Mouse (Mus musculus): ENCODE measurements around the gene Gsk3a. TPM values are rescaled to one million over a fixed set of nuclear protein-coding genes. Genes with fewer than 3 reads are reported as not detected.
A peak's percentile ranks its signal among the peaks of the same experiment; 100 is the strongest.

Gene Gsk3a
- polyA plus RNA-seq, 1 experiment from 2014 or later: 25.1 TPM

DNA sequence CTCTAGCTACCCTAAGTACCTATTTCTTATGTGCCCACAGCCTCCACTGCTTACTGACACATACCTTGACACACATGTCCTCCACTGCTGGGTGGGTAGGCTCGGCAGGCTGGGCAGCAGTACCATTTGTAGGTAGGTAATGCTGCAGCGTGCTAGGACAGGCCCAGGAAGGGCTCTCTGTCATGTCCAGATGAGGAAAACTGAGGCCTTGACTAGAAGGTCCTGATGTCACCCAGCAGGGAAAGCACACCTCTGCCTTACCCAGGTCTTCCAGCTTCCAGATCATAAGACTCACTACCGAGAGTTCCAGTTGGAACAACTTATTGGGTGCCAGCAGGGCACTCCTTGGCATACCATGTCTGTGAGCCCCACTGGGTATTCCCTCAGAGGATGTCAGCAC is 37.3 kb upstream of the Gsk3a start:
- Histone ChIP-seq H3K27me3 (ENCODE audit: control insufficient read depth, insufficient read depth, low read length) (no peaks in the 10 kb centered on the region), H3K9ac (replicated peaks; ENCODE audit: low read depth, low read length) (0 out of 2 replicates have a peak overlapping the region, but pooled peaks have one; percentile 8), H3K36me3 (ENCODE audit: control insufficient read depth, insufficient read depth, low read length) (peaks cover 23% of the 10 kb centered on the region), H3K4me2 (ENCODE audit: low read depth, low read length) (no peak overlapping the region), H3K9me3 (ENCODE audit: control insufficient read depth, low read length) (no peaks in the 10 kb centered on the region), H3K27ac (ENCODE audit: low read depth, low read length) (no peak overlapping the region), H3K4me3 (ENCODE audit: low read depth, low read length) (no peak overlapping the region), H3K4me1 (ENCODE audit: control insufficient read depth, insufficient read depth, low read length) (peaks cover 29% of the 10 kb centered on the region)
- ATAC-seq (ENCODE audit: low read depth): no peak
- WGBS: 87% methylated on average over 3 of the region's 3 CpGs

DNA sequence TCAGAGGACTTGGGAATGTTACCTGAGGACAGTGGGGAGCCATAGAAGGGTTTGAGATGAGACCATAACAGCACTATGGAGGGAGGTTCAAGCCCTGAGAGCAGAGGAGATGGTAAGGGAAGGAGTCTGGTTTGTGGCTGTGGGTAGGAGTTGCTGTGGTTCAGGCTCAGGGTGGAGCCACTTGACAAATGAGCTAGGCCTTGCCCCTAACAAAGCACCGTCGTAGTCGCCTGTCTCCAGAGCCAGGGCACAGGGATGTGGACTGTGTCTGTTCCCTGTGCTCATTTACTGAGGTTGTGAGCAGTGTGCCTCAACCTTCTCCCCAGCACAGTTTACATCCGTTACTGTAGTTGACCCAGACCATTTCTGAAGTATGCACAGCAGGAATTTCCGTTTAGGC is 36.9 kb upstream of the Gsk3a start:
- no peak overlapping the region for H3K27ac ChIP-seq (ENCODE audit: low read depth, low read length)
- no peak overlapping the region for H3K4me3 ChIP-seq (ENCODE audit: low read depth, low read length)
- no peak overlapping the region; the same call in 1 of the 2 replicates for H3K9ac ChIP-seq (replicated peaks; ENCODE audit: low read depth, low read length)
- H3K27me3 ChIP-seq (ENCODE audit: control insufficient read depth, insufficient read depth, low read length): no peaks in the 10 kb centered on the region
- no peak for ATAC-seq (ENCODE audit: low read depth)
- H3K4me1 ChIP-seq (ENCODE audit: control insufficient read depth, insufficient read depth, low read length): peaks cover 29% of the 10 kb centered on the region
- no peaks in the 10 kb centered on the region for H3K9me3 ChIP-seq (ENCODE audit: control insufficient read depth, low read length)
- H3K4me2 ChIP-seq (ENCODE audit: low read depth, low read length): no peak overlapping the region
- 41% methylated on average over 5 of the region's 5 CpGs for WGBS
- H3K36me3 ChIP-seq (ENCODE audit: control insufficient read depth, insufficient read depth, low read length): peaks cover 23% of the 10 kb centered on the region

DNA sequence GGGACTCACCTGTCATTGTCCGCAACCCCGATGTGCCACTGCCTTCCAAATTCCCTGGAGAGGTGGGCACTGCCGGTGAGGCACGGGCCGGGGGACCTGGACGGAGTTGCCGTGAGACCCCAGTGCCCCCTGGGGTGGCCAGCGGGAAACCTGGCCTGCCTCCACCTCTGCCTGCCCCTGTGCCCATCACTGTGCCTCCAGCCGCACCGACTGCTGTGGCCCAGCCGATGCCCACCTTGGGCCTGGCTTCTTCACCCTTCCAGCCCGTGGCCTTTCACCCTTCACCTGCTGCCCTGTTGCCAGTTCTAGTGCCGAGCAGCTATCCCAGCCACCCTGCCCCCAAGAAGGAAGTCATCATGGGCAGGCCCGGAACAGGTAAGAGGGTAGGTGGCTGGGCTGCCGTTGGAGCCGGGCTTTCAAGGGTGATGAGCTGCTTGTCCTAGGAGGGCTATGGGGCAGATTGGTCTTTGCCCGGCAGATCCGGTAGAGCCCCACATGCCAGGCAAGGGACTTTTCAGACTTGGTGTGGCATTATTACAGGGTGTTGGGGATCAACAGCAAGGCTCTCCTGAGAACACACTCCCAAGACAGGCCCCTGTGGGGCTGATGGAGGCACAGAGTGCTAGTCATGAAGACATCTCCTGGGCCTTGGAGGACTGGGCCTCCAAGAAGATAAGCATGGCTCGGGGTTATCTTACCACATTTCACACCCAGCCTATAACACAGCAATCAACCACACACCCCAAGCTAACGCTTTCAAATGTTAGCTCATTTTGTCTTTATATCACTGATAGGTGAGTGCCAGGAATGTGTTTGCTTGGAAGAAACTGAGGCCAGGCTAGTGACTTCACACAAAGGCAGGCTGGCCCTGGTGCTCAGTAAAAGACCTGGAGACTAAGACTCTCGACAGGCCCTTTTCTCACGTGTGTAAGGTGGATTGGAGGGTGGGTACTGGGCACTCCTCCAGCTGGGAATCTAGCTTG is 35.9 kb upstream of the Gsk3a start:
- ATAC-seq (ENCODE audit: low read depth): no peak
- WGBS: 91% methylated on average over 22 of the region's 22 CpGs
- peak overlapping the region; percentile 4; the same call in 1 of the 2 replicates for H3K9ac ChIP-seq (replicated peaks; ENCODE audit: low read depth, low read length)

DNA sequence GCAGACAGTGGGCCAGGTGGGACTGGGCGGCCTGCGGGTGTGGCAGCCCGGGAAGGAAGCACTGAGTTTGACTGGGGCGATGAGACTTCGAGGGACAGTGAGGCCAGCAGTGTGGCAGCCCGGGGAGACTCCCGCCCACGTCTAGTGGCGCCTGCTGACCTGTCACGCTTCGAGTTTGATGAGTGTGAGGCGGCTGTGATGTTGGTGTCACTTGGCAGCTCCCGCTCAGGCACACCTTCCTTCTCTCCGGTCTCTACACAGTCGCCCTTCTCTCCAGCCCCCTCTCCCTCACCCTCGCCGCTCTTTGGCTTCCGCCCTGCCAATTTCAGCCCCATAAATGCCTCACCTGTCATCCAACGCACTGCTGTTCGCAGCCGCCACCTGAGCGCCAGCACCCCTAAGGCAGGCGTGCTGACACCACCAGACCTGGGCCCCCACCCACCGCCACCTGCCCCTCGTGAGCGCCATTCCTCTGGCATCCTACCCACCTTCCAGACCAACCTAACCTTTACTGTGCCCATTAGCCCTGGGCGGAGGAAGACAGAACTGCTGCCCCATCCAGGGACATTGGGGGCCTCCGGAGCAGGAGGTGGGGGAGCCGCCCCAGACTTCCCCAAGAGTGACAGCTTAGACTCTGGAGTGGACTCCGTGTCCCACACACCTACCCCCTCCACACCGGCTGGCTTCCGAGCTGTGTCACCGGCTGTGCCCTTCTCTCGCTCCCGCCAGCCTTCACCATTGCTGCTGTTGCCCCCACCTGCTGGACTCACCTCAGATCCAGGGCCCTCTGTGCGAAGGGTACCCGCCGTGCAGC is 35.0 kb upstream of the Gsk3a start:
- Histone ChIP-seq H3K4me2 (ENCODE audit: low read depth, low read length) (no peak overlapping the region), H3K9ac (replicated peaks; ENCODE audit: low read depth, low read length) (no peak overlapping the region), H3K36me3 (ENCODE audit: control insufficient read depth, insufficient read depth, low read length) (peaks cover 23% of the 10 kb centered on the region), H3K9me3 (ENCODE audit: control insufficient read depth, low read length) (no peaks in the 10 kb centered on the region), H3K27me3 (ENCODE audit: control insufficient read depth, insufficient read depth, low read length) (no peaks in the 10 kb centered on the region), H3K4me1 (ENCODE audit: control insufficient read depth, insufficient read depth, low read length) (peaks cover 29% of the 10 kb centered on the region), H3K27ac (ENCODE audit: low read depth, low read length) (no peak overlapping the region), H3K4me3 (ENCODE audit: low read depth, low read length) (no peak overlapping the region)
- 90% methylated on average over 37 of the region's 38 CpGs for WGBS
- ATAC-seq (ENCODE audit: low read depth): no peak

More for the DNA sequence above, 35.9 kb upstream of the Gsk3a start:
- peaks cover 23% of the 10 kb centered on the region for H3K36me3 ChIP-seq (ENCODE audit: control insufficient read depth, insufficient read depth, low read length)
- no peaks in the 10 kb centered on the region for H3K9me3 ChIP-seq (ENCODE audit: control insufficient read depth, low read length)
- H3K4me2 ChIP-seq (ENCODE audit: low read depth, low read length): no peak overlapping the region
- H3K4me3 ChIP-seq (ENCODE audit: low read depth, low read length): no peak overlapping the region
- H3K27me3 ChIP-seq (ENCODE audit: control insufficient read depth, insufficient read depth, low read length): no peaks in the 10 kb centered on the region
- no peak overlapping the region for H3K27ac ChIP-seq (ENCODE audit: low read depth, low read length)
- peaks cover 33% of the 10 kb centered on the region for H3K4me1 ChIP-seq (ENCODE audit: control insufficient read depth, insufficient read depth, low read length)

DNA sequence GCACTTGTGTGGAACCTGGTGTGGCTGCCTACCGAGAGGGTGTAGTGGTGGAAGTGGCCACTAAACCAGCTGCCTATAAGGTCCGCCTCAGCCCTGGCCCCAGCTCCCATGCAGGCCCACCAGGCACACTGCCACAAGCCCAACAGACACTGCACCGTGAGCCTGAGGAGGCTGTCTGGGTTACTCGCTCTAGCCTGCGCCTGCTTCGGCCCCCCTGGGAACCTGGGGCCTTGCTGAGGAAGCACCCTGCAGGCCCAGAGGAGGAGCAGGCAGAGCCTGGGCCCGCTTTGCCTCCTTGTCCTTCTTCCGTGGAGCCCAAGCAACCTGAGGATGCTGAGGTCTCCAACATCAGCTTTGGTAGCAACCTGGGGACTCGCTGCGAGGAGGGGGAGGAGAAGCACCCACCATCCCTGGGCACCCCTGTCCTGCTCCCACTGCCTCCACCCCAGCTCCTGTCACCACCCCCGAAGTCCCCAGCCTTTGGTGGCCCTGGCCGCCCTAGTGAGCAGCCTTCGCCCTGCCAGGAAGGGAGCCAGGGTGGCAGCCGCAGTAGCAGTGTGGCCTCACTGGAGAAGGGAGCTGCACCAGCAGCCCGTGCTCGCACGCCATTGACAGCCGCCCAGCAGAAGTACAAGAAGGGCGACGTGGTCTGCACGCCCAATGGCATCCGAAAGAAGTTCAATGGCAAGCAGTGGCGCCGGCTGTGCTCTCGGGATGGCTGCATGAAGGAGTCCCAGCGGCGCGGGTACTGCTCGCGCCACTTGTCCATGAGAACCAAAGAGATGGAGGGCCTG is 34.2 kb upstream of the Gsk3a start:
- peaks cover 26% of the 10 kb centered on the region; the same call in 1 of the 2 replicates for H3K4me1 ChIP-seq (ENCODE audit: control insufficient read depth, insufficient read depth, low read length)
- no peaks in the 10 kb centered on the region for H3K9me3 ChIP-seq (ENCODE audit: control insufficient read depth, low read length)
- H3K27ac ChIP-seq (ENCODE audit: low read depth, low read length): no peak overlapping the region
- H3K27me3 ChIP-seq (ENCODE audit: control insufficient read depth, insufficient read depth, low read length): no peaks in the 10 kb centered on the region
- H3K4me2 ChIP-seq (ENCODE audit: low read depth, low read length): no peak overlapping the region
- no peak overlapping the region for H3K9ac ChIP-seq (replicated peaks; ENCODE audit: low read depth, low read length)
- H3K36me3 ChIP-seq (ENCODE audit: control insufficient read depth, insufficient read depth, low read length): peaks cover 23% of the 10 kb centered on the region
- WGBS: 91% methylated on average over 30 of the region's 30 CpGs
- no peak overlapping the region for H3K4me3 ChIP-seq (ENCODE audit: low read depth, low read length)
- no peak for ATAC-seq (ENCODE audit: low read depth)

DNA sequence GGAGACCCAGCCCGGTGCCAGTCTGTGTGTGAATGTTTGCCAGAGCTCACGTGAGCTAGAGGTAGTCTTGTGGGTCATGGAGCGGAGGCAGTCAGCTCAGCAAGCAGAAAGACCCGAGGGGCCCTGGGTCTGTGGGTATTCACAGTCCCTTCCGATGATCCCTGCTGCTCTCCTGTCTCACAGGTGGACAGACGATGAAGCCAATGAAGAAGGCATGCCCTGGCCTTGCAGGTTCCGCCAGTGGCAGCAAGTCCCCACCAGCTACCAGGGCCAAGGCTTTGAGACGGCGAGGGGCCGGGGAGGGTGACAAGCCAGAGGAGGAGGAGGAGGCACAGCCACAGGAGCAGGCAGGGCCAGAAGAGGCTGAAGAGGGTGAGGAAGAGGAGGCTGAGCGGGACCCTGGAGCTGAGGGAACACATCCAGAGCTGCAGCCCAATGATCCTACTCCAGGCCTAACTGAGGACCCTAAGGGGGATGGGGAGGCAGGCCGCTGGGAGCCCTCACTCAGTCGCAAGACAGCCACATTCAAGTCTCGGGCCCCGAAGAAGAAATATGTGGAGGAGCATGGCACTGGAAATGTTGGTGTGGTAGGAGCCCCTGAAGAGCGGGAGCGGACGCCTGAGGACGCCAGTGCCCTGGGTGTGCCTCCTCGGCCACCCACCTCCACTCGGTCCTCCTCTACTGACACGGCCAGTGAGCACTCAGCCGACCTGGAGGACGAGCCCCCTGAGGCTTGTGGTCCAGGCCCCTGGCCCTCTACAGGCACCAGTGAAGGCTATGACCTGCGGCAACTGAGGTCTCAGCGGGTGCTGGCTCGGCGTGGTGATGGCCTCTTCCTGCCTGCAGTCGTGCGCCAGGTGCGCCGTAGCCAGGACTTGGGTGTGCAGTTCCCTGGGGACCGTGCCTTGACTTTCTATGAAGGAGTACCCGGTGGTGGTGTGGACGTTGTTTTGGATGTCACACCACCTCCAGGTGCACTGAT is 33.3 kb upstream of the Gsk3a start:
- H3K4me1 ChIP-seq (ENCODE audit: control insufficient read depth, insufficient read depth, low read length): peaks cover 27% of the 10 kb centered on the region; the same call in 1 of the 2 replicates
- WGBS: 91% methylated on average over 32 of the region's 35 CpGs
- H3K27me3 ChIP-seq (ENCODE audit: control insufficient read depth, insufficient read depth, low read length): no peaks in the 10 kb centered on the region
- H3K9ac ChIP-seq (replicated peaks; ENCODE audit: low read depth, low read length): no peak overlapping the region; the same call in 1 of the 2 replicates
- no peaks in the 10 kb centered on the region for H3K9me3 ChIP-seq (ENCODE audit: control insufficient read depth, low read length)
- ATAC-seq (ENCODE audit: low read depth): no peak
- H3K4me3 ChIP-seq (ENCODE audit: low read depth, low read length): no peak overlapping the region
- no peak overlapping the region for H3K4me2 ChIP-seq (ENCODE audit: low read depth, low read length)
- peaks cover 23% of the 10 kb centered on the region for H3K36me3 ChIP-seq (ENCODE audit: control insufficient read depth, insufficient read depth, low read length)
- no peak overlapping the region for H3K27ac ChIP-seq (ENCODE audit: low read depth, low read length)

DNA sequence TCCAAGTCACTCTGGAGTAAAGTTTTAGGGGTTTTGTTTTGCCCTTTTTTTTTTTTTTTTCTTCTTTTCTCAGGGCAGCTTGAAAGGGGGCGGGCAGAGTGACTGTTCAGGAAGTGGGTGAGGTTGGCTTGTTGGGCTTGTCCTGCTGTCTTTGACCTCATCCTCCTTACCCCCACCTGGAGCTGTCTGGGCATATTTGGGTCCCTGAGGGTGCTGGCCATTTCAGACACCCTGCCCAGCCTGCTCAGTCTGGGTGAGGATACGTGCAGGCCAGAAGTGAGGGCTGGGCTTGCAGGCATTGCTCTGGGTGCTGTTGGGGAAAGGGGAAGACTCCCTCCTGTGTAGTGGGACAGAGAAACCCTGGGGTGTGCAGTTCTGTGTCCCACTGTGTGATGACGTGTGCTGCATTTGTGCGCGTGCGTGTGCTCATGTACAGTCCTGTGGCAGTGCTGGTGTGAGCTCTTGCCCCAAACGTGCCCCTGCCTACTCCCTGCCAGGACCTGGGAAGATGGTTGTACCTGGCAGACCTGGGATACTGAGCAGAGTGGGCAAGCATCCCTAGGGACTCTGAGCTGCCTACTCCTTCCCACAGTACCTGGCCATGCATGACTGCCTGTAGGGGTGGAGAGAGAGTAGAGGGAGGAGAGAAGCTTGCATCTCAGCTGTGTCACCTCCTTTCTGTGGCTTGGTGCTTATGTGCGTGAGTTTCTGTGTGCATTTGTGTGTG is 32.1 kb upstream of the Gsk3a start:
- no peak overlapping the region for H3K27ac ChIP-seq (ENCODE audit: low read depth, low read length)
- no peaks in the 10 kb centered on the region for H3K27me3 ChIP-seq (ENCODE audit: control insufficient read depth, insufficient read depth, low read length)
- peak overlapping the region; percentile 69; the same call in 1 of the 2 replicates for H3K4me3 ChIP-seq (ENCODE audit: low read depth, low read length)
- no peak for ATAC-seq (ENCODE audit: low read depth)
- 86% methylated on average over 8 of the region's 8 CpGs for whole genome bisulfite sequencing
- 0 out of 2 replicates have a peak overlapping the region, but pooled peaks have one; percentile 7 for H3K9ac ChIP-seq (replicated peaks; ENCODE audit: low read depth, low read length)
- peak overlapping the region; percentile 83 for H3K4me2 ChIP-seq (ENCODE audit: low read depth, low read length)
- peaks cover 23% of the 10 kb centered on the region; the same call in 1 of the 2 replicates for H3K4me1 ChIP-seq (ENCODE audit: control insufficient read depth, insufficient read depth, low read length)
- no peaks in the 10 kb centered on the region for H3K9me3 ChIP-seq (ENCODE audit: control insufficient read depth, low read length)
- H3K36me3 ChIP-seq (ENCODE audit: control insufficient read depth, insufficient read depth, low read length): peaks cover 17% of the 10 kb centered on the region; the same call in 1 of the 2 replicates

All from neural tube, embryonic 14.5 days (tissue).